Mouse (Mus musculus): ENCODE measurements around the gene Col4a3.

Gene Col4a3

GRCm38 (mm10) chr1:82686866-82687265 lies 100.1 kb downstream of the Col4a3 start:
- DNase-seq (ENCODE audit: low spot score), result no peak

DNA sequence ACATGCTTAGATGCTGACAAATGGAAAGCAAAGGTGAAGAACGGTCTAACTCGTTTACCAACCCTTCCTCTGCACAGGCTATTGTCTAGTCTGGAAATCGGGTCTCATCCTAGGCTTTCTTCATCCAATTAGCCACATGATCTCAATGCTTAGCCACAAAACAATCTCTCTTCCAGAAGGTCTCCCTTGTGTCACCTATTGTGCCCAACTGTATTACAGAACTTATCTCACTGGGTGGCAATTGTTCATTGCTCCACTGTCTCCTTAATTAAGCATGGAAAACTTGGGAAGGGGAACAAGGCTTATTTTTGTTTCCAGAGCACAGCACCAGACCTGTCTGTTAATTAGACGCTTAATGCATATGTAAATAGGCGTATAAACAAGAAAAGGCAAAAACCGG lies 101.2 kb downstream of the Col4a3 start:
- no peak for DNase-seq (ENCODE audit: low spot score)

DNA sequence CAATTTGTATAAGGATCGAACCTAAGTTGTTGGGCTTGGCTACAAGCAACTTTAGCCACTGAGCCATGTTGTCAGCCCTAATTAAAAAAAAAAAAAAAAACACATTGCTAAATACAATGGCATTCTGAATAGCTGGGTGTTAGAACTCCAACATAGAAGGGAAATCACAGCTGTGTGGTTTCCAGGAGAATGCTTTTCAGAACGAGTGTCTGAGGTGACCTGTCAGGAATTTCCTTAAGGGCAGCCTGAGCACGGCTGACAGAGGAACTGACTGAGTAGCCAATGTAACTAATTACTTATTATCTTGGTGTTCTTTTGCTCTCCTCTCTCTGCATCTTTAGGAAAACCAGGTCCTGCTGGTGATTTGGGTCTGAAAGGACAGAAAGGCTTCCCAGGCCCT lies 109.2 kb downstream of the Col4a3 start:
- DNase-seq (ENCODE audit: low spot score), result no peak

- no peak for DNase-seq (ENCODE audit: low spot score)
Observed at GRCm38 (mm10) chr1:82717816-82718512, 131.2 kb downstream of the Col4a3 start.

- DNase-seq (ENCODE audit: low spot score), result peak; percentile 89
Observed at GRCm38 (mm10) chr1:82724339-82725025, 137.8 kb downstream of the Col4a3 start, which contains the start of gene Mff. Mff (plus strand) TSS chr1:82724890.

DNA sequence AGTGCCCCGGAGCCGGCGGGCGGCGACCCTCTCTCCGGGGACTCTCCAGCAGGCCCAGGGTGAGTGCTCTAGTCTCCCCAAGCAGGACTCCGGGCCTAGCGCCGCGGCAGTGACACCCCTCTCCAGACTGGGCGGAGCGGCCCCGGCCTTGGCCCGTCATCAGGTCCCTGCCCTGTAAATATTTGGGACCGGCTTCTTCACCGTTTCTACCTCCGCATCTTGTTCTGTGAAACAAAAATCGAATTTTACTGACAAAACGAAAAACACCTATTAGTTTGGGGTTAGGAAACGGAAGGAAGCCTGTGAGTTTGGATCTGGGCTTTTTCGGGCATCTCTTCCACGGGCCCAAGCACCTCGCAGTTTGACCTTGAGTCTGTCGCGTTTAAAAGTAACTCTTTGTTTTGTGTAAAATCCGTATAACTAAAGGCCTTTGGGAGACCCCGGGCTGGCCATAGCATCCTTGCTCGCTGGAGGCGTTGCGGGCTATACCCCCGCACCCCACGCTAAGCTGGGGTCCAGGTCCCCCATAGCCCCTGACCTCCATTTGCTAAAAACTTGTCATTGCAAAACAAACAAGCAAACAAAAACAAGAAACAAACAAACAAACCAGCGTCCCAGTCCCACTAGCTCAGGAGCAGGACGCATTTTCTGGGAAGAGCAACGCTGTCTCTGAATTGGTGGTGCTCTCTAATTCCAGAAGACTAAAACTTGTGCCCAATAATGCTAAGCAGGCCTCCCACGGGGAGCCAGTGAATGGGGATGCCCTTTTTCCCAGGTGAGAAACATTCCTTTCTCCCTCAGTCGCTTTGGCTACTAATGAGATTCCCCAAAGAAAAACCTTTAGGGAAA lies 138.5 kb downstream of the Col4a3 start:
- no peak for DNase-seq (ENCODE audit: low spot score)

- no peak for DNase-seq (ENCODE audit: low spot score)
Observed at GRCm38 (mm10) chr1:82725875-82726185, 139.1 kb downstream of the Col4a3 start.

- DNase-seq (ENCODE audit: low spot score), result no peak
Observed at GRCm38 (mm10) chr1:82726482-82726881, 139.8 kb downstream of the Col4a3 start.

- DNase-seq (ENCODE audit: low spot score), result no peak
Observed at GRCm38 (mm10) chr1:82733357-82733756, 146.6 kb downstream of the Col4a3 start.

DNA sequence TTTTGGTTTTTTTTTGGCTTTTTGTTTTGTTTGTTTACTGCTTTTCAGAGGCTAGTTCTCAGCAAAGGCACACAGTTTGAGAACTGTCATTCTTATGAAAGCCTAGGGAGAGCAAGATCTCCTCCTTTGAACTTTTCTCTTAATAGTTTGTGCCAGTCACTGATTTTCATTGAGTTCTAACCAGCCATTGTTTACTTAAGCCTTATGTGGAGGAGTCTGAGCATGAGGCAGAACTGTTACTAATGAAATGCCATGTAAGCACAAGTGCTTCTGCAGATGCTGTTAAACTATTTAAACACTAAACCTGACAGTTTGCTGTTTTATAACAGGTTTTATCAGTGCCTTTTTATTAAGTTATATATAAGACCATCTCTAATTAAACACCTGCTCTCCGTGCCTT lies 151.3 kb downstream of the Col4a3 start:
- DNase-seq (ENCODE audit: low spot score), result no peak

DNA sequence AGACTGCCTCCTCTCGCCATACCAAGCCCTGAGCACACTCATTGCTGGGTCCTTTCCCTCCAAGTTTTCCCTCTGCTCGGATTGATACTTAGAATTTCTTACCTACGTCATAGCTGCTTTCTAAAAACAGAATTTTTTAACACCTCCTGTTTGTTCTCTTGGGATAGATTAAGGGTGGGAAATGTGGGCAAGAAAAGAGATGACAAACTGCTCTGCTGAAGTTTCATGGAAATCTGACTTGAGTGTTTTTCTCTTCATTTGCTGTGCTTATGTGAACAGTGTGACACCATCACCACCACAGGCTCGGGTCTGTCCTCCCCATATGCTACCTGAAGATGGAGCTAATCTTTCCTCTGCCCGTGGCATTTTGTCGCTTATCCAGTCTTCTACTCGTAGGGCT lies 154.8 kb downstream of the Col4a3 start:
- DNase-seq (ENCODE audit: low spot score), result no peak

DNA sequence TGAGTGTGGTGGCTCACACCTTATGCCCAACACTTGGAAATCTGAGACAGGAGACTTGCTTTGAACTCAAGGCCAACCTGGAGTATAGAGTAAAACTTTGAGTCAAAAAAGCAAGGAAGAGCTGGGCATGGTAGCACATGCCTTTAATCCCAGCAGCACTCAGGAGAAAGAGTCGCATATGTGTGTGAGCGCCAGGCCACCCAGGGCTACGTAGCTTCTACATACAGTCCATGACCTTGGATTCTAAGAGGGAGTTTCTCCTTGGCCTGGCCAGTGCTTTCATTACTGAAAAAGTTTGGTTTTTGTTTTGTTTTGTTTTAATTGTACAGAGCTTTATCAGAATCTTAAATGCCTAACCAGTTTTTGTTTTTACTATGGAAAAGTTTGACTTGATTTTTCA lies 157.2 kb downstream of the Col4a3 start:
- no peak for DNase-seq (ENCODE audit: low spot score)

- DNase-seq (ENCODE audit: low spot score), result no peak
Observed at GRCm38 (mm10) chr1:82746408-82746807, 159.7 kb downstream of the Col4a3 start.

- no peak for DNase-seq (ENCODE audit: low spot score)
Observed at GRCm38 (mm10) chr1:82747714-82748452, 161.2 kb downstream of the Col4a3 start.

- no peak for DNase-seq (ENCODE audit: low spot score)
Observed at GRCm38 (mm10) chr1:82759520-82759919, 172.8 kb downstream of the Col4a3 start.

GRCm38 (mm10) chr1:82761454-82762169 lies 174.9 kb downstream of the Col4a3 start:
- no peak for DNase-seq (ENCODE audit: low spot score)

- DNase-seq (ENCODE audit: low spot score), result no peak
Observed at GRCm38 (mm10) chr1:82762274-82762673, 175.6 kb downstream of the Col4a3 start.

DNA sequence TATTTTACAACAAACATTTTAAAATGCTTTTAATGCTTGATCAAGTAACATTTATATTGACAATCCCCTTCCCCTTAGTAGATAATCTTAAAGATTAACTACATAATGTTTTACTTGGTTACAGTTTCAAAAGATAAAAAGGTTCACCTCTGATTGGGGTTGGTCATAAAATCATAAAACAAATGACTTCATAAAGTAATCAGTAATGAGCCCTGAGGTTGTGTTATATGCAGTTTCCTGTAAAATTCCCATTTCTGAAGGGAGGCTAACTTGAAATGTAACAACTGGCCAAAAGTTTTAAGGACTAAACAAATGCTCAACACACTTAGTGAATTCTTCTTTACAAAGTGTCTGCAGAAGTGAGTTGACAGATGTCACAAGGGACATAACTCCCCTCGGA lies 179.5 kb downstream of the Col4a3 start:
- DNase-seq (ENCODE audit: low spot score), result no peak

GRCm38 (mm10) chr1:82766641-82767040 lies 179.9 kb downstream of the Col4a3 start:
- no peak for DNase-seq (ENCODE audit: low spot score)

DNA sequence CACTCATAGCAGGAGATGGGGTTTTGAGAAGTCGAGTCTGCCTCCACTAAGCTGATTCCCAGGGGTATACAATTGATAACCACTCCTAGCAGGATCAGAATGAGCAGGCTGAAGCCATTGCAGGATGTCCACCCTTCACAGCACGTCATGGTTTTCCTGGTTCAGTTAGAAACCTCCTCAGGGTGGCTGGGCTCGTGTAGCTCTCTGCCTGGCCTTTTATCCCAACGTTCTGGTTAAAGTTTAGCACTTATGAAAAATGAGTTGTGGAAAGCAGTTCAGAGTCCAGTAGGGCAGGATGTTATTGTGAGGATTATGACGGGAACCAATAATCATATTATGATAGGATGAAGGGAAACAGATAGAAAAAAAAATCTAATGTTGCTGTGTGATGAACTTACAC lies 181.5 kb downstream of the Col4a3 start, which contains the start of gene Tm4sf20:
Gene Tm4sf20, minus strand, starts transcription at position 193 of the 400 bp plus-strand sequence.
- no peak for DNase-seq (ENCODE audit: low spot score)

- no peak for DNase-seq (ENCODE audit: low spot score)
Observed at GRCm38 (mm10) chr1:82771022-82771586, 184.4 kb downstream of the Col4a3 start, which contains the start of gene Gm47791. Gm47791 (minus strand) TSS chr1:82771243.
